Mouse (Mus musculus) spleen, postnatal 4 days (tissue): ENCODE measurements around the gene Olfr18.
"Not testable (repeated sequence)": the region's sequence is repeated elsewhere in the genome, so short reads cannot be mapped to it uniquely, and the experiment has no call there.

ENCODE experiments used
- DNase-seq, 2 experiments: peaks; one replicate each; pipeline ENCODE4 v3.0.0; 2022; ENCODE audit warnings: low spot score in 2 of 2

The Olfr18 gene

GRCm38 (mm10) chr9:20335994-20336393 is at the start of gene Olfr18:
Gene Olfr18 (minus strand): TSS chr9:20336094.
- no peak for DNase-seq

DNA sequence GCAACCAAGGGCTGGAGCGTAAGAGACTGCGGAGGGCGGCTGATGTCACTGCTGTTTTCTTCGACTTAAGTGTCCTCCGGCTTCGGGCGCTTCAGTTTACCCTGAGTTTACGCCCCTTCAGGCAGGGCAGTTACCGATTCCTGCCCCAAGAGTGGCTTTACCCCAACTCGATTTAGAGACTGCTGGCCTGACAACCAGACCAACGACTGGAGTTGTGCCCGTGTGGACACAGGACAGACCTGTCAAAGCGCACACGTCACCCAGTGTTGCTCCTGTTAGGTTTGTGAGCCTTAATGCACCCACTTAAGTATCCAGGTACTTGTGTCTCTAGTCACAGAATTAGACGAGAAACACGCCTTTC is 49.4 kb upstream of the Olfr18 start:
- no peak for DNase-seq

DNA sequence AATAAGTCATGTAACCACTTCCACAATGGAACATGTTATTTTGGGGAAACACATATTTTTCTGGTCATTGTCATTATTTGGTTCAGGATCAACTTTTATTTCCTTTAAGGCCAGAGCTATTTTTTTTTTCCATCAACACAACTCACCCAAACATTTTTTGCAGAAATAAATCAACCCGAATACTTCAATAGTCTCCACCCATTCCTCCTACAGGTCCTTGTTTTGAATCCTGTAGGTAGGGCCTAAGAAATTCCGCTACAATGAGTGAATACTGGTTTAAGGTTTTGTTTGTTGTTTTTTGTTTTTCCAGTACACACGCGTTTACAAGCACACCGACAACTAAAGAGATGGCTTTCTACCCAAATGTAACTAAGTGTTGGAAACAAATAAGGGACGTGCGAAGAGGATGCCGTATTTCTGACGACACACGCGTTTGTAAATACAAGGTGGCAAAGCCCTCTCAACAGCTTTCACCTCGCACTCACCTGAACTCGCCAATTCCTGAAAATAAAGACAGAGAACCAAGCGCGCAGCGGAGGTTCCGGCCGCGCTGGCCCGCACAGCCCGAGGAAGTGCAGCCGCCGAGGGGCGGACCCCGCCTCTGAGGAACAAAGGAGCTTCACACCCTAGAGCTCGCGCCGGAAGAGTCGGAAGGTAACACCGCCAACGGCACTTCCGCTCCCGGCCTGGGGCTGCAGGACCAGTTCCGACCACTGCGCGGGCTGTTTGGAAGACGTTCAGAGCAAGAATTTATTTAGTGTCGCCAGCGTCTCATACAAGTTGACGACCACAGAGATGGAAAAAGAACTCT is 48.8 kb upstream of the Olfr18 start, which contains the start of gene Zfp560:
TSS of gene Zfp560 (minus strand) at position 646 of the 811 bp plus-strand sequence.
- peak; percentile 88 to 95 for DNase-seq

GRCm38 (mm10) chr9:20383659-20384058 is 47.8 kb upstream of the Olfr18 start:
- no peak for DNase-seq

DNA sequence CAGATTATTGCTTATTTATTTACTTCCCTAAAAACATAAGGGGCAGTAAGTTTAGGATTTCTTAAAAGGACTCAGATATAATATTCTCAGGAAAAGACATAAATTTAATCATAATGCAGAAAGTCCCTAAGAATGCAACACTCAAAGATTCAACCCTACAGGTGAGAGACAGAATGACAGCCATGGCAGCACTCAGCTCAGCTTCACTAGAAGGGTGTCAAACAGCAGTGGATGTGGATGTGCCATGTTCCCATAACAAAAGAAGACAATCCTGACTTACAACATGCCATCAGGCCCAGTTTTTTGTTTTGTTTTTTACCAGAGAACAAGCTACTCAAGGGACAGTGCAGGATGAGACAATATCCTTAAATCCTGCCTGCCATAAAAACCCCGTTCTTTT is 38.8 kb upstream of the Olfr18 start:
- DNase-seq, result no peak

GRCm38 (mm10) chr9:20367311-20367710 is 31.4 kb upstream of the Olfr18 start:
- no peak for DNase-seq

DNA sequence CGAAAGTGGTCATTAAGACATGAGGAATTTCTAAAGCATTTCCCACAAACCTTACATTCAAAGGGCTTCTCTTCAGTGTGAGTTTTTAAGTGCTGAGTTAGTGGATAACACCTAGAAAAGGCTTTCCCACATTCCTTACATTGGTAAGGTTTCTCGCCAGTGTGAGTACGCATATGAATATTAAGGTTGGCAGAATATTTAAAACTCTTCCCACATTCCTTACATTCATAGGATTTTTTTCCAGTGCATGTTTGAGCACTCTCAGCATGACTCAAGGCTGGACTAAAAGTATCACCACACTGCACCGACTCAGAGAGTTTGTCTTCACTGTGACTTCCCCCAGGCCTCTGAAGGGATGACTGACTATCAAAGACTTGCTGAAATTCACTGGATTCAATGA is 12.6 kb upstream of the Olfr18 start:
- no peak for DNase-seq

- no peak for DNase-seq
Measured at GRCm38 (mm10) chr9:20298232-20298631, 37.7 kb downstream of the Olfr18 start, which contains the start of gene Olfr873. Gene Olfr873 (plus strand): TSS chr9:20298532.

GRCm38 (mm10) chr9:20295562-20295961 is 40.3 kb downstream of the Olfr18 start:
- DNase-seq, result not testable (repeated sequence)

- no peak for DNase-seq
Measured at GRCm38 (mm10) chr9:20282051-20282450, 53.8 kb downstream of the Olfr18 start, which contains the start of gene Olfr39. Gene Olfr39 (plus strand): TSS chr9:20282351.
